Mouse (Mus musculus) thymus, adult 18-20 months (tissue): ENCODE data around the gene S100a6.
A peak's percentile ranks its signal among the peaks of the same experiment; 100 is the strongest.

ENCODE experiments used
- DNase-seq, 2 experiments: peaks; one replicate each; pipeline ENCODE4 v3.0.0; 2022; ENCODE audit warnings: mixed read lengths in 2 of 2

S100a6 gene

GRCm38 (mm10) chr3:90629298-90629697 lies 16.6 kb downstream of the S100a6 start:
- no peak for DNase-seq

DNA sequence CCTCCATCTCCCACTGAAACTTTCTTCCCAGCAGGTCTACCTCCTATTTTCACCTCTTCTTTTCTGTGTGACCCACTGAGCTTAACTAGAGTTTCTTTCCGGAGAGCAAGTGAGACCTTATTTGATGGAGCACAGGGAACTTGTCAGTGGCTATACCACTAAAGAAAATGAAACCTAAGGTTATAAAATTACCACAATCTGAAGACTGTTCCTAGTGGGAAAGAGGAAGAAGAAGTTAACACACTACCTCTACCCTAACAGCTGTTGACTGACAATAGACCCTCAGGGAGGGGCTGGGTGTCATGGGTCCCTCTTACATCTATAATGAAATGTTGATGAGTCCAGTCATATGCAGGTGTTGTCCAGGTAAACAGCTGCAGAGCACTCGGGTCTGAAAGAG lies 19.3 kb downstream of the S100a6 start:
- DNase-seq = no peak

GRCm38 (mm10) chr3:90638511-90639275 lies 26.0 kb downstream of the S100a6 start:
- DNase-seq = no peak

DNA sequence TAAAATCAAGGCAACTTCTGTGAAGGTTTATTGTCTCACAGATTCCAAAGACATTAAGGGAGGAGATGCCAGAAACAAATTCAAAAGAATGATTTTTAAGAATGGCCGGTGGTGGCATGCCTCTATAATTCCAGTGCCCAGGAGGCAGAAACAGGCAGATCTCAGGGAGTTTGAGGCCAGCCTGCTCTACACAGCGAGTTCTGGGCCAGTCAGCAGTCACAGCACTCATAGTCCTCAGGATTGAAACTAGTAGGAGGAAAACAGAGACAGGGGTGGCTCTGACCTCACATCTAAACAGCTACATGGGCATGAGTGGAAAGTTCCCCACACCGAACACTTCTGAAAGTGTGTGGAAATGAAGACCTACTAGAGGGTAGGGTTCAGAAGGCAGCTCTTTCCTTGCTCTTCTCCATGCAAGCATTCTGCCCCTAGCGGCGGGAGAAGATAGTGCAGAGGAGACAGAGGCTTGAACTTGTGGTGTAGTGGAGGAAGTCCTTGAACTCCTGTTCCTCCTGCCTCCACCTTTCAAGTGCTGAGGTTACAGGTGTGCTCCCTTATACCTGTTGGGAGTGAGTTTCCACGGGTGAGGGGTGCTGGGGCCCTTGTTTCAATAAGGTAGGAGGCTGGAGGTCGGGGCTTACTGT lies 27.0 kb downstream of the S100a6 start:
- peak; percentile 30 to 32 for DNase-seq

GRCm38 (mm10) chr3:90640981-90641380 lies 28.3 kb downstream of the S100a6 start:
- no peak for DNase-seq

DNA sequence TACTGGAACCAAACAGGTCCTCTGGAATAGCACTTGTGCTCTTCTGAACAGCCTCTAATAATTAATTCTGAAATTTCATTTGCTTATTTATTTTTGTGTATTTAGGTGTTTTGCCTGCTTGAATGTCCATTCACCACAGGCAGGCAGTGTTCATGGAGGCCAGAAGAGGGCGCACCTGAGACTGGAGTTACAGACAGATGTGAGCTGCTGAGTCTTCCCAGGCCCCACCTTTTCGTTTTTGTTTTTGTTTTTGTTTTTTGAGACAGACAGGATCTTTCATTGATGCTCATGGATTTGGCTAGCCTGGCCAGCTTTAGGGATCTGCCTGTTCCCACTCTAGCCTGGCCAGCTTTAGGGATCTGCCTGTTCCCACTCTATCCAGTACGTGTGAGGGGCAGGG lies 31.5 kb downstream of the S100a6 start:
- peak in 1 of 2 experiments; percentile 18 for DNase-seq

DNA sequence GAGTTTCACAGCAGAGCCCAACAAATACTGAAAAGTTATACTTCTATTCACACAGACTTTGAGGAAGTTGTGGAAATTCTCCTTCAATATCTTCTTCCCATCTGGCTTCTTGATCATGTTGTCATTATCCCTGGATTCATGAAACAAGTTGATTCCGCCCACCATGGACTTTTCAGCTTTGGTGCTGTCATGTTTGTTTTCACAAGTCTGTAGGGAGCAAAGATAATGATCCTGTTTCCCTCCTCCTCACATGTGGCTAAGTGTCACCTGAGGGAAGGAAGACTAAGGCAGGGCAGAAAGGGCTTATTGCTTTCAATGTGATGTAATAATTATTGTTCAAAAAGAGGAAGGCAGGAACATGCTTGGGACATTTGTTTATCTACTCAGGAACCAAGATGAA lies 34.6 kb downstream of the S100a6 start:
- no peak for DNase-seq

DNA sequence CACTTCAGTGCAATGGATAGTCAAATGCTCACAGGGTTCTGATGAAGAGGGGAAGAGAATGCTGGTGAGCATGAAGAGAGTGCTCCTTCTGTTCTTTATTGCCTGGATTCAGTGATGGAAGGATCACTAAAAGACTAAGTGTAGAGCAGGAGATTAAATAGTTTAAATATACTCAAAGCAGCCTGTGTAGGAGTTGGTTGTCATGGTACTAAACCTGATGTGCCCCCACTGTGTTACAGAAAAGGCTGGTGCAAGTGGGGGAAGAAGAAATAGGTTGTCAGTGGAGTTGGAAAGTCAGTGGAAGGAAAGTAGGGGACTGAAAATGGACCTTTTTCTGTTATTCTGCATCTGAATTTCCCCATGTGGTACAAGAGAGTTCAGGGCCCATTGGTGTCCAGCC lies 36.3 kb downstream of the S100a6 start:
- DNase-seq = no peak

DNA sequence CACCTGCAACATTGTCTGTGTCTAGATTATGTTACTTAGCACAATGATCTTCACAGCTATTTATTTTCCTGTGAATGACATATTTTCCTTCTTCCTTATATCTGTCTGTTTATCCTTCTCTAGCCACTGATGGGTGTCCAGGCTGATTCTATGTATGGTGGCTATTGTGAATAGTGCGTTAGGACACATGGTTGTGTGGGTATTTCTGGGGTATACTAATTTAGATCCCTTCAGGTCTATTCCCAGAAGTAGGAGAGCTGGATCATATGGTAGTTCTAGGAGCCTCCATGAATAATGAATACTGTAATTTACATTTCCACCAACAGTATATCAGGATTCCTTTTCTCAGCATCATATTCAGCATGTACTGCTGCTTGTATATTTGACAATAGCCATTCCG lies 37.1 kb downstream of the S100a6 start:
- no peak for DNase-seq

DNA sequence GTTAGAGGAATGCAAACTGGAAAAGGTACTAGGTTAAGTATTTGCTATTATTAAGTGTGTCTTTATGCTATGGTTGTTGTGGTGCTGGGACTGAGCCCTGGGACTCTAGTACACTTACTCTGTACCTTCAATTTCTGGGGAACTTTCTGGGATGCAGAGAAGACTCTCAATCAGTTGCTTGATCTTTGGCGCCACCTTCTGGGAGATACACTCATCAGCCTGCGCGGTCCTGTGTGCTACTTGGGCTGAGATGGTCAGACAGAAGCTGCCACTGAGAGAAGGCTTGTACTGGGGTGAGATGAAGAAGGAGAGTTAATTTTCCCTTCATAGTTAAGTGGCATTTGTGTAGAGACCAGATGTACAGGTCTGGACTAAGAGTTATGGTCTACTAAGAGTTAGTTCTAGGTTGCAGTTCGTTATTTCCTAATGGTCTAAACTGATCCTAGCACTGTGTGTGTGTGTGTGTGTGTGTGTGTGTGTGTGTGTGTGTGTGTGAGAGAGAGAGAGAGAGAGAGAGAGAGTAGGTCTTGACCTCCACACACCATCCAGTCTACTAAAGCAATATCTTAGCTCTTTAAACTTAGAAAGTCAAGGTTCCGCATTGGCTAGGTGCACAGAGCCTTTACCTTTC lies 40.3 kb downstream of the S100a6 start:
- peak; percentile 7 to 17 for DNase-seq

DNA sequence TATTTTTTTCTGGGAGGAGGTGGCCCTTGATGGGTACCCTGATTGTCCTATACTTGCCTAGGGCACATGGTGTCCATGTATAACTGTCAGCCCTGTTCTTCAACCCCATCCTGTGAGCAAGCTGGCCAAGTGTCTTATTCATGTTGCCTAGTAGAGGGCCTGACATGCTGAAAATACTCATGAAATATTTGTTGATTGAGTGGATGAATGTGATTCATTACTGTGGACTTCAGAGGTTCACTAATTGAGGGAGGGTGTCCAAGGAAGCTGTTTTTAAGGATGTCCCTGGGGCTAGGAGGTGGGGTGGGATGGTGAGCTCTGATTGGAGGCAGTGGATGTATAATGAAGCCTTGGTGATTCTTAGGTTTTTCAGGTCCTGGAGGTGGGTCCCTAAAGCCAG lies 41.0 kb downstream of the S100a6 start, which contains the start of gene S100a7a:
TSS of gene S100a7a (plus strand) at position 301 of the 400 bp plus-strand sequence.
- no peak for DNase-seq

- DNase-seq = no peak
Measured at GRCm38 (mm10) chr3:90657405-90657804, 44.7 kb downstream of the S100a6 start.

GRCm38 (mm10) chr3:90659364-90660044 lies 46.8 kb downstream of the S100a6 start:
- no peak for DNase-seq

- no peak for DNase-seq
Measured at GRCm38 (mm10) chr3:90664219-90664618, 51.5 kb downstream of the S100a6 start.

GRCm38 (mm10) chr3:90668846-90669245 lies 56.2 kb downstream of the S100a6 start, which contains the start of gene S100a8:
TSS of gene S100a8 (plus strand) at chr3:90668978.
- DNase-seq = no peak
